Mouse (Mus musculus) liver, postnatal 0 days (tissue): Measurements from ENCODE around the gene Men1. TPM values are rescaled to one million over a fixed set of nuclear protein-coding genes. Genes with fewer than 3 reads are reported as not detected.

Experiments
- ATAC-seq: fragments of 200-750 bp; cut with Nextera tagmentation; 2 replicates; pipeline ENCODE4 v1.8.0; 2017; ENCODE audit warnings: mild to moderate bottlenecking, moderate library complexity
- DNase-seq: peaks from one replicate; pipeline ENCODE4 v3.0.0-alpha.2; 2016
- H3K27ac ChIP-seq: fragments of 300-500 bp; sonication (generic); 2 replicates; pipeline ENCODE4 v1.5.1; 2014; ENCODE audit warnings: antibody characterized with exemption, moderate library complexity, mild to moderate bottlenecking, low read depth
- H3K27me3 ChIP-seq: fragments of 300-500 bp; sonication (generic); 2 replicates; pipeline ENCODE4 v1.6.1; 2014; ENCODE audit warnings: low read length, control low read depth, mixed read lengths; ENCODE audit not compliant: insufficient read depth
- H3K36me3 ChIP-seq: fragments of 300-500 bp; sonication (generic); replicated peaks from 2 replicates; pipeline ENCODE4 v1.6.1; 2014; ENCODE audit warnings: mild to moderate bottlenecking, control low read depth, low read length, moderate library complexity, mixed read lengths; ENCODE audit not compliant: insufficient read depth
- H3K4me1 ChIP-seq: fragments of 300-500 bp; sonication (generic); 2 replicates; pipeline ENCODE4 v1.6.1; 2014; ENCODE audit warnings: antibody characterized with exemption, mild to moderate bottlenecking, control low read depth; ENCODE audit not compliant: insufficient read depth
- H3K4me2 ChIP-seq: fragments of 300-500 bp; sonication (generic); 2 replicates; pipeline ENCODE4 v1.6.1; 2014; ENCODE audit warnings: low read depth, mild to moderate bottlenecking, low read length, moderate library complexity, mixed read lengths
- H3K4me3 ChIP-seq: fragments of 300-500 bp; sonication (generic); 2 replicates; pipeline ENCODE4 v1.5.1; 2014; ENCODE audit warnings: low read depth, low read length
- H3K9ac ChIP-seq: fragments of 300-500 bp; sonication (generic); replicated peaks from 2 replicates; pipeline ENCODE4 v1.6.1; 2014; ENCODE audit warnings: mild to moderate bottlenecking, moderate library complexity
- H3K9me3 ChIP-seq: fragments of 300-500 bp; sonication (generic); 2 replicates; pipeline ENCODE4 v1.6.1; 2016; ENCODE audit warnings: mild to moderate bottlenecking, control low read depth, low read length, mixed read lengths
- CTCF ChIP-seq: sonication (generic); IDR thresholded peaks from 2 replicates; pipeline ENCODE4 v1.5.1; 2016; ENCODE audit warnings: antibody characterized with exemption, low read depth
- EP300 ChIP-seq: IDR thresholded peaks from 2 replicates; pipeline ENCODE4 v1.6.1; 2016; ENCODE audit warnings: antibody characterized with exemption, low read depth, mild to moderate bottlenecking
- WGBS: fragments of 180-500 bp; shearing (Covaris S2); extraction: QIAGEN DNeasy Blood & Tissue Kit; methylation state at CpG from one replicate; pipeline ENCODE4 v1.1.7; 2014; ENCODE audit not compliant: insufficient replicate concordance; 5-methylcytosine and 5-hydroxymethylcytosine counted together
- microRNA-seq: library from miRNA; unstranded; fragments of <30 nt; microRNA quantifications from one replicate; pipeline ENCODE4, GENCODE M21; 2016
- polyA plus RNA-seq: library from polyadenylated mRNA; unstranded; fragments of >200 nt; fragmentation: Nextera tagmentation; extraction: Ambion mirVana; gene quantifications from 2 replicates; pipeline ENCODE4 v1.2.1, GENCODE M21; 2015

The Men1 gene
- polyA plus RNA-seq, 1 experiment from 2014 or later, result 10.0 TPM

GRCm38 (mm10) chr19:6389803-6390202, 55.0 kb downstream of the Men1 start:
- Histone ChIP-seq H3K4me3 (peak overlapping the region; percentile 33), H3K27ac (peak overlapping the region; percentile 46), H3K4me1 (peaks cover 19% of the 10 kb centered on the region), H3K36me3 (no peaks in the 10 kb centered on the region), H3K9me3 (no peaks in the 10 kb centered on the region), H3K4me2 (peak overlapping the region; percentile 69), H3K9ac (peak overlapping the region; percentile 48; the same call in 1 of the 2 replicates), H3K27me3 (no peaks in the 10 kb centered on the region)
- WGBS, result 8% methylated on average over 16 of the region's 16 CpGs
- DNase-seq (peak; percentile 67), ATAC-seq (peak; percentile 76)
- no peak for TF ChIP-seq EP300
- no peak for TF ChIP-seq CTCF

- peaks cover 16% of the 10 kb centered on the region for H3K4me1 ChIP-seq
- TF ChIP-seq EP300 (no peak), CTCF (no peak)
- WGBS, result 43% methylated on average over 6 of the region's 6 CpGs
- no peaks in the 10 kb centered on the region for H3K27me3 ChIP-seq
- peak overlapping the region; percentile 46 for H3K27ac ChIP-seq
- no peak overlapping the region for H3K9ac ChIP-seq
- DNase-seq (no peak), ATAC-seq (peak; percentile 63)
- no peaks in the 10 kb centered on the region for H3K36me3 ChIP-seq
- peak overlapping the region; percentile 69 for H3K4me2 ChIP-seq
- H3K4me3 ChIP-seq, result no peak overlapping the region; the same call in 1 of the 2 replicates
- no peaks in the 10 kb centered on the region for H3K9me3 ChIP-seq
These were observed 55.5 kb downstream of the Men1 start for GRCm38 (mm10) chr19:6390251-6390650.

Small RNAs within 50 kb of the gene (microRNA-seq; reads per million reads assigned to microRNA genes)
- not detected for gene Mir6989

Other genes starting within 250 kb of the Men1 start
- 13.5 and 15.0 TPM in 2 replicates for gene Cdca5, start 250.0 kb upstream of the Men1 start, polyA plus RNA-seq
- not detected in 2 replicates for gene AC131692.1, start 240.6 kb upstream of the Men1 start, polyA plus RNA-seq
- gene Naaladl1, start 229.2 kb upstream of the Men1 start, polyA plus RNA-seq, result 0.46 and 0.63 TPM in 2 replicates
- 15.0 and 15.6 TPM in 2 replicates for gene Sac3d1, start 216.3 kb upstream of the Men1 start, polyA plus RNA-seq
- 38.6 and 41.6 TPM in 2 replicates for gene Snx15, start 206.7 kb upstream of the Men1 start, polyA plus RNA-seq
- 0.59 and 1.1 TPM in 2 replicates for gene Batf2, start 194.0 kb upstream of the Men1 start, polyA plus RNA-seq
- gene Arl2, start 193.4 kb upstream of the Men1 start, polyA plus RNA-seq, result 16.7 and 20.5 TPM in 2 replicates
- gene Majin, start 150.6 kb upstream of the Men1 start, polyA plus RNA-seq, result not detected in 2 replicates
- gene Gpha2, start 108.6 kb upstream of the Men1 start, polyA plus RNA-seq, result not detected in 2 replicates
- gene Ppp2r5b, start 99.1 kb upstream of the Men1 start, polyA plus RNA-seq, result 3.2 and 3.8 TPM in 2 replicates
- 3.4 and 3.8 TPM in 2 replicates for gene Atg2a, start 93.3 kb upstream of the Men1 start, polyA plus RNA-seq
- gene Ehd1, start 58.3 kb upstream of the Men1 start, polyA plus RNA-seq, result 36.4 and 36.9 TPM in 2 replicates
- 0.27 and 0.35 TPM in 2 replicates for gene Cdc42bpg, start 28.5 kb upstream of the Men1 start, polyA plus RNA-seq
- gene Map4k2, start 6.2 kb downstream of the Men1 start, polyA plus RNA-seq, result 5.6 and 5.7 TPM in 2 replicates
- 34.6 and 35.7 TPM in 2 replicates for gene Sf1, start 28.7 kb downstream of the Men1 start, polyA plus RNA-seq
- 2.5 and 8.9 TPM in 2 replicates for gene Pygm, start 49.4 kb downstream of the Men1 start, polyA plus RNA-seq
- 90.7 and 93.5 TPM in 2 replicates for gene Rasgrp2, start 64.4 kb downstream of the Men1 start, polyA plus RNA-seq
- 0.96 and 0.97 TPM in 2 replicates for gene Nrxn2, start 83.8 kb downstream of the Men1 start, polyA plus RNA-seq
- gene Slc22a12, start 208.1 kb downstream of the Men1 start, polyA plus RNA-seq, result not detected in 2 replicates